Mouse (Mus musculus) liver, embryonic 12.5 days (tissue): ENCODE results near the gene Magi1. TPM values are rescaled to one million over a fixed set of nuclear protein-coding genes. Genes with fewer than 3 reads are reported as not detected.

Experiments
- ATAC-seq: fragments of 200-750 bp; cut with Nextera tagmentation; 2 replicates; pipeline ENCODE4 v1.8.0; 2017; ENCODE audit warnings: moderate number of reproducible peaks, mild to moderate bottlenecking, moderate library complexity
- H3K27ac ChIP-seq: fragments of 300-500 bp; sonication (generic); 2 replicates; pipeline ENCODE4 v1.5.1; 2016; ENCODE audit warnings: mild to moderate bottlenecking
- H3K27me3 ChIP-seq: fragments of 300-500 bp; sonication (generic); replicated peaks from 2 replicates; pipeline ENCODE4 v1.6.1; 2016; ENCODE audit warnings: mild to moderate bottlenecking, moderate library complexity
- H3K36me3 ChIP-seq: fragments of 300-500 bp; sonication (generic); 2 replicates; pipeline ENCODE4 v1.6.1; 2016; ENCODE audit warnings: mild to moderate bottlenecking, moderate library complexity
- H3K4me1 ChIP-seq: fragments of 300-500 bp; sonication (generic); 2 replicates; pipeline ENCODE4 v1.6.1; 2016
- H3K4me2 ChIP-seq: fragments of 300-500 bp; sonication (generic); 2 replicates; pipeline ENCODE4 v1.6.1; 2016; ENCODE audit warnings: mild to moderate bottlenecking, moderate library complexity
- H3K4me3 ChIP-seq: fragments of 300-500 bp; sonication (generic); 2 replicates; pipeline ENCODE4 v1.5.1; 2016; ENCODE audit warnings: mild to moderate bottlenecking, moderate library complexity
- H3K9ac ChIP-seq: fragments of 300-500 bp; sonication (generic); 2 replicates; pipeline ENCODE4 v1.6.1; 2016; ENCODE audit warnings: mild to moderate bottlenecking, moderate library complexity
- H3K9me3 ChIP-seq: fragments of 300-500 bp; sonication (generic); replicated peaks from 2 replicates; pipeline ENCODE4 v1.6.1; 2016; ENCODE audit warnings: mild to moderate bottlenecking, moderate library complexity
- WGBS: fragments of 180-500 bp; shearing (Covaris S2); methylation state at CpG from one replicate; pipeline ENCODE4 v1.1.7; 2016; ENCODE audit not compliant: insufficient replicate concordance; 5-methylcytosine and 5-hydroxymethylcytosine counted together
- polyA plus RNA-seq: library from polyadenylated mRNA; unstranded; fragments of >200 nt; fragmentation: Nextera tagmentation; extraction: Ambion mirVana; gene quantifications from 2 replicates; pipeline ENCODE4 v1.2.1, GENCODE M21; 2016

The Magi1 gene
- polyA plus RNA-seq, 1 experiment from 2014 or later, result 2.5 TPM

DNA sequence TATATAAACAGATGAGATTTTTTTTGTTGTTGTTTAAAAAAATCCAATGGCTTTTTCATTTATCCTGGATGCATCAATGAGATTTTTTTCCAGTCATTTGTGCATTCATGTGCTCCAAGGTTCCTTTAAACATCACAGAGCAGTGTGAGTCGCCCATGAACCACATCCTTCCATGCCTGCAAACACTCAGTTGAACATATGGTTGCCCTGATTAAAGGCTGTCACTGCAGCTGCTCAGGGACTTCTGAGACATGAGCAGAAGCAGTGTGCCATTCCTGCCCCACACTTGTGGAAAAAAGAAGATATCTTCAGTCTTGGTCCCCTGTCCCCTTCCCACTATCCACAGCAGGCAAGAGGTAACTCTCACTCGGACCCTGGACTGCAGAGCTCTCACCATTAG is 133.9 kb downstream of the Magi1 start:
- no peak overlapping the region for H3K4me2 ChIP-seq
- no peaks in the 10 kb centered on the region for H3K27me3 ChIP-seq
- H3K4me1 ChIP-seq, result peaks cover 15% of the 10 kb centered on the region; the same call in 1 of the 2 replicates
- no peak overlapping the region for H3K9ac ChIP-seq
- H3K27ac ChIP-seq, result no peak overlapping the region
- H3K9me3 ChIP-seq, result no peaks in the 10 kb centered on the region
- 32% methylated on average over 2 of the region's 2 CpGs for WGBS
- no peak for ATAC-seq
- H3K4me3 ChIP-seq, result no peak overlapping the region
- no peaks in the 10 kb centered on the region for H3K36me3 ChIP-seq

DNA sequence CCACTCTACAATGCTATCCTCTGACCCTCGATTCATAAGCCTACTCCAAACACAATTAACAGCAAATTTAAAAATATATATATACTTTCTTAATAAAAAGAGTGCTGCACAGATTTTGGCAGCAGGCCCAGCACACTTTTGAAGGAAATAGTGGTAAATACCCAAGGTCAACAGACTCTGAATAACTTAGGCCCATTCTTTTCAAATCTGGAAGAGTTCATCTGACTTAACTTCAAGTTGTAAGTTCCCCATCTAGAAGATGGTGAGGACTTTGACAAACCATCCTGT is 137.6 kb downstream of the Magi1 start:
- Histone ChIP-seq H3K4me2 (no peak overlapping the region), H3K4me1 (peaks cover 14% of the 10 kb centered on the region; the same call in 1 of the 2 replicates), H3K27ac (no peak overlapping the region), H3K36me3 (no peaks in the 10 kb centered on the region), H3K27me3 (no peaks in the 10 kb centered on the region), H3K9me3 (no peaks in the 10 kb centered on the region), H3K4me3 (no peak overlapping the region), H3K9ac (no peak overlapping the region)
- WGBS, result 19% methylated on average over 1 of the region's 1 CpGs
- ATAC-seq, result no peak

DNA sequence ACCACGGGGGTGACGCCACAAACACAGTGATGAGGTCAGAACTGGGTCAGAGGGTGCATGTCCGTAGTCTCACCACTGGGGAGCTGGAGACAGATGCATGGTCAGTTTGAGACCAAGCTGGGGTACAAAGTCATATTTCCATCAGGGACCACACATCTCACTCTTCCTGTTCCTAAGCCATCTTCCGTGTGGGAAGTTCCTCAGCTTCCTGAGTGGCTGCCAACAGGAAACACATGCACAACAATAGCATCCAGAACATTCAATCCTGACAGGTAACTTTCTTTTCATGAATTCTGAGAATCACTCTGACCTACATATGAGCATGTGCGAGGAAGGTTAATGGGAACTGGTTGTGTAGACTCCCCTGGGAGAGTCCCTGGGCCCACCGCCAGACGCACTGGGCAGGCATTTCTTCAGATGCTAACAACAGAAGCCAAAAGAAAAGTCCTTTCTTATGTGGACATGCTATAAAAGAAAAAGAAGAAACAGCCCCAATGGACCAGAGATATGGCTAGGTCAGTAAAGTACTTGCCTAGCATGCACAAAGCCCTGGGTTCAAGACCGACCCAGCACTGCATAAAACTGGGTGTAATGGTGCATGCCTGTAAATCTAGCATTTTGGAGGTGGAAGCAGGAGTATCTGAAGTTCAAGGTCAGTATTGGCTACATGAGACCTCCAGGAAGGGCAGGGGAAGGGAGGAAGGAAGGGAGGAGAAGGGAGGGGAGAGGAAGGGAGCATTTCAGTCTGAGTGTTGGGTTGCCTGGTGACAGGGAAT is 138.1 kb downstream of the Magi1 start:
- H3K9ac ChIP-seq, result no peak overlapping the region
- 0 out of 2 replicates have a peak, but pooled peaks cover 8% of the 10 kb centered on the region for H3K4me1 ChIP-seq
- no peaks in the 10 kb centered on the region for H3K36me3 ChIP-seq
- H3K27ac ChIP-seq, result no peak overlapping the region
- H3K4me2 ChIP-seq, result no peak overlapping the region
- 74% methylated on average over 8 of the region's 8 CpGs for WGBS
- no peaks in the 10 kb centered on the region for H3K9me3 ChIP-seq
- no peaks in the 10 kb centered on the region for H3K27me3 ChIP-seq
- no peak for ATAC-seq
- H3K4me3 ChIP-seq, result no peak overlapping the region

DNA sequence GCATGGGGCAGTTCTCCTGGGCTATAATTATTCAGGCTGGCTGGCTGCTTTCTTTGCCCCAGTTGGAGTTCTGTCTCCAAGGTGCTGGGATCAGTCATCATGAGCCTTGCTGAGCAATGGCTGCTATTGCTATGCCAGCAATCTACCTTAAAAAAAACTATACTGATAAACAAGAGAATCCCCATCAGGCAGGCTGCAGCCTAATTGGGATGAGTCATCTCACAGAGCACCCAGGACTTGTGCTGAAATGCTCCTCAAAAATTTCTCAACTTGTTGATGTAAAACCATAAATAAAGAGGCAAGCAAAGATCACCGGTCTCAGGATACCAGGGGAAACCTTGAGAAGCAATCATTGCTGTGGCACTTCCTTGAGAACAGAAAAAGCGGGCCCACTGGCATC is 141.2 kb downstream of the Magi1 start:
- 69% methylated on average over 2 of the region's 2 CpGs for WGBS
- Histone ChIP-seq H3K36me3 (no peaks in the 10 kb centered on the region), H3K9ac (no peak overlapping the region), H3K9me3 (no peaks in the 10 kb centered on the region), H3K27me3 (no peaks in the 10 kb centered on the region; the same call in 1 of the 2 replicates), H3K27ac (no peak overlapping the region), H3K4me1 (0 out of 2 replicates have a peak, but pooled peaks cover under 1% of the 10 kb centered on the region), H3K4me3 (no peak overlapping the region), H3K4me2 (no peak overlapping the region)
- no peak for ATAC-seq

DNA sequence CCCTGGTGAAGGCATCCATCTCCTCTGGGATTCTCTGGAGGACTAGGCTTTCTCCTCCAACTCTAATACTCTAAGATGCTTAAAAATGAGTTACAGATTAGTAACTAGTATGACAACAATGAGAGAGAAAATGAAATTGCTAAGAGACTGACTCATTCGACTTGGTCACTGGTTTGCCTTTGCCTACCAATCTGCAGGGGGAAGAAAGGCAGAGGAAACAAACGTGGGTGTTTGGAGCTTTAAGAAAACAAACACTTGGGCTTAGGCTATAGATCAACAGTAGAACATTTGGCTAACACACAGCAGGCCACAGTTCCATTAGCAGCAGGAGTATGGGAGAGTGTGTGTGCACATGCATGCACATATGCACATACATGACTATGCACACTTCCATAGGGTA is 142.2 kb downstream of the Magi1 start:
- Histone ChIP-seq H3K9ac (no peak overlapping the region), H3K27ac (no peak overlapping the region), H3K27me3 (peaks cover 3% of the 10 kb centered on the region; the same call in 1 of the 2 replicates), H3K36me3 (no peaks in the 10 kb centered on the region), H3K9me3 (no peaks in the 10 kb centered on the region), H3K4me3 (no peak overlapping the region), H3K4me2 (no peak overlapping the region), H3K4me1 (no peaks in the 10 kb centered on the region)
- no peak for ATAC-seq
- 27% methylated on average over 2 of the region's 2 CpGs for WGBS

DNA sequence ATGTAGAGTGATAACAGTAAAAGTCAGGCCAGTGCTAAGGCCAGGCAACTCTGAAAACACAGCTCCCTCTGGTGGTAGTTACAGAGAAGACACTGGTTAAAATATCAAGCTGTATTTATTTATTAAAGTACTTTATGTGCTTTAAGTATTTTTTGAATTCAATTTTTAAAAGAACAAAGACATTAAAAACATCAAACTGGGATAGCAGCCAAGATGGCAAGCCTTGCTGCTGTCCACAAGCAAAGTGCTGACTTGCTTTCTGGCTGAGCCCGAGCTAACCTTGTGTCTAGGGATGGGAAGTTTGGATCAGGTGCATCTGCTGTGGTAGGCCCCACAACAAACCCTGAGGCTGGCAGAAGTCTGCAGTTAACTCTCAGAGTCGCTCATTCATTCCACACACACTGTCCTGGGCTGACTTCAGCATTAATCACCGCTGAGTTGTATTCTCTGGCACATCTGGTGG is 143.7 kb downstream of the Magi1 start:
- H3K9ac ChIP-seq, result no peak overlapping the region
- peaks cover 10% of the 10 kb centered on the region; the same call in 1 of the 2 replicates for H3K27me3 ChIP-seq
- no peaks in the 10 kb centered on the region for H3K9me3 ChIP-seq
- no peak overlapping the region for H3K4me2 ChIP-seq
- no peak overlapping the region for H3K4me3 ChIP-seq
- no peak for ATAC-seq
- no peaks in the 10 kb centered on the region for H3K36me3 ChIP-seq
- no peaks in the 10 kb centered on the region for H3K4me1 ChIP-seq
- H3K27ac ChIP-seq, result no peak overlapping the region
- 62% methylated on average over 3 of the region's 3 CpGs for WGBS

- Histone ChIP-seq H3K27me3 (peaks cover 10% of the 10 kb centered on the region; the same call in 1 of the 2 replicates), H3K27ac (no peak overlapping the region), H3K9ac (no peak overlapping the region), H3K36me3 (no peaks in the 10 kb centered on the region), H3K9me3 (no peaks in the 10 kb centered on the region), H3K4me3 (no peak overlapping the region), H3K4me2 (no peak overlapping the region), H3K4me1 (peaks cover 7% of the 10 kb centered on the region)
- ATAC-seq, result no peak
- WGBS, result 62% methylated on average over 3 of the region's 3 CpGs
Measured at GRCm38 (mm10) chr6:94136693-94137092, 147.0 kb downstream of the Magi1 start.

DNA sequence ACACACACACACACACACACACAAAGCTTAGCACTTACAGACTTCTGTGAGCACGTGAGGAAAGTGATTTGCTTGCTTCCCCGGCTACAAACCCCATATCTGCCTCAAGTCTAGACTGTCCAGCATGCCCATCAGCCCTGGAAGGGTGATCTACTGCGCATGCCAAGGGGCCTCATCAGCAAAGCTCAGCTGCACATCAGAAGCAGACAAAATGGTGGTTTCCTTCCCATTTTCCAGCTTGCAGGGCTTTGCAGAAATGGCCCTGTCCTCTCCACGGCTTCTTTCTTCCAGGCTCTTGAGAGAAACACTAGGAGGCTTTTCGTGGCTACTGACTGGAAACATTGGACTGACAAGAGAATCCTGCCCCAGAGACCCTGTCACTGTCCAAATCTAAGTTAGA is 149.6 kb downstream of the Magi1 start:
- no peak overlapping the region for H3K27ac ChIP-seq
- H3K9me3 ChIP-seq, result no peaks in the 10 kb centered on the region
- H3K4me1 ChIP-seq, result peaks cover 8% of the 10 kb centered on the region
- no peak overlapping the region for H3K4me3 ChIP-seq
- ATAC-seq, result no peak
- H3K36me3 ChIP-seq, result no peaks in the 10 kb centered on the region
- no peak overlapping the region for H3K4me2 ChIP-seq
- 59% methylated on average over 5 of the region's 5 CpGs for WGBS
- H3K9ac ChIP-seq, result no peak overlapping the region
- H3K27me3 ChIP-seq, result peaks cover 10% of the 10 kb centered on the region; the same call in 1 of the 2 replicates

DNA sequence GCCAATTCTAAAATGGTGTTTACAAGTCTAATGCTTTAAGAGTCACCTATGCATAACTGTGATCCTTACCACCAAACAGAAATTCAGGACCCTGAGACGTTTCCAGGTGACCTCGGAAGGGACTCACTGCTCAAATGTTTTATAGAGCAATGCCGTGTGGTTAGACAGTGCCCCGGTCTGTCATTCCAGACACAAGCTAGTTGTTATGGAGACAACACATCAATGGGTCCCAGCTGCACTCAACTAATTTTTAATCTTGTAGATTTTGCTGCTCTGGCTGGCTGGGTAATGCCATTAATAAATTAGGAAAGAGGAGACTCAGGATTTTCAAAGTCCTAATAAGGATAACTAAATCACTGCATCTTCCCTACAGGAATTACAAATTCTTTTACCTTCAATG is 151.7 kb downstream of the Magi1 start:
- Histone ChIP-seq H3K9me3 (no peaks in the 10 kb centered on the region), H3K27me3 (0 out of 2 replicates have a peak, but pooled peaks cover 10% of the 10 kb centered on the region), H3K9ac (no peak overlapping the region), H3K4me2 (no peak overlapping the region), H3K36me3 (no peaks in the 10 kb centered on the region), H3K27ac (no peak overlapping the region), H3K4me3 (no peak overlapping the region), H3K4me1 (peaks cover 23% of the 10 kb centered on the region)
- 68% methylated on average over 4 of the region's 4 CpGs for WGBS
- no peak for ATAC-seq

DNA sequence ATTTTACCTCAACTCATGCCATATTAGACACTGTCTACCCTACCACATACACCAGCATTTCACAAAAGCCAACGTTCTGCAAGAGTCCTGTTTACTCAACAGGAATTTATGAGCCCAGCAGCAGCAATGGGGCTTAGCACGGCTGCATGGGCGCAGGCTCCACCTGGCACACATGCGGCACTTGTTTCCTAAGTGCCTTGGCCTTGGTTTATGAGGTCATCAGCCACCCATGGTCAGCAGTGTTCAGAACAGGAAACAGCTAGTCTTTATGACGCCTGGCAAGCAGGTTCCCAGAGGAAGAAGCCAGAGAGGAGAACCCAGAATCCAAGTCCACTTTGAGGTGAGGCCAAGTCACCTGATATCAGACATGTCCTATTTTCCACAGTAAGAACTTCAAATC is 153.3 kb downstream of the Magi1 start:
- Histone ChIP-seq H3K27me3 (no peaks in the 10 kb centered on the region), H3K36me3 (no peaks in the 10 kb centered on the region), H3K27ac (no peak overlapping the region), H3K4me1 (peaks cover 32% of the 10 kb centered on the region), H3K9me3 (no peaks in the 10 kb centered on the region), H3K4me2 (no peak overlapping the region), H3K9ac (no peak overlapping the region), H3K4me3 (no peak overlapping the region)
- ATAC-seq, result no peak
- 65% methylated on average over 5 of the region's 5 CpGs for WGBS

DNA sequence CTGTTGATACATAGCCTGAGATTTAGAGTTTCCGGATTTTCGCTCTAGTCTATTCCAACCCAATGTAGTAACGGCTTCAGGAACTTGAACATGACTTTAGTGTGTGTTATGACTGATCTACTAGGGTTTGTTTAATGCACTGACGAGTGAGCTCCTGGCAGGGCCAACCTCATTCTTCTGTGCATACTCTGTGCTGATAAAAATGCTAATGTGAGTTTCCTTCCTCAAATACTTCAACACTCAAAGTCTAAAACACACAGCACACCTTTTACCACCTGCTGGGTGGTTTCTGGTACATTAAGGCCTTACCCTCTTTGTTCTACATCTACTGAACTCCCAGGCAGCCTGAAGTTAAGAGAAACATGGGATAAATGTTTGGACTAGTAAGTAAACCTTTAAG is 157.0 kb downstream of the Magi1 start:
- H3K36me3 ChIP-seq, result no peaks in the 10 kb centered on the region
- 74% methylated on average over 4 of the region's 4 CpGs for WGBS
- no peak for ATAC-seq

GRCm38 (mm10) chr6:94125144-94125543 is 158.6 kb downstream of the Magi1 start:
- Histone ChIP-seq H3K27me3 (no peaks in the 10 kb centered on the region), H3K4me2 (peak overlapping the region; percentile 41), H3K9ac (no peak overlapping the region), H3K36me3 (no peaks in the 10 kb centered on the region), H3K9me3 (no peaks in the 10 kb centered on the region), H3K4me3 (no peak overlapping the region), H3K4me1 (peaks cover 48% of the 10 kb centered on the region), H3K27ac (no peak overlapping the region)
- ATAC-seq, result peak; percentile 81
- WGBS, result 26% methylated on average over 6 of the region's 6 CpGs

More for the DNA sequence above, 157.0 kb downstream of the Magi1 start:
- no peaks in the 10 kb centered on the region for H3K27me3 ChIP-seq
- peaks cover 48% of the 10 kb centered on the region for H3K4me1 ChIP-seq
- no peak overlapping the region for H3K4me3 ChIP-seq
- no peak overlapping the region for H3K4me2 ChIP-seq
- no peak overlapping the region for H3K27ac ChIP-seq
- no peak overlapping the region for H3K9ac ChIP-seq
- no peaks in the 10 kb centered on the region for H3K9me3 ChIP-seq

DNA sequence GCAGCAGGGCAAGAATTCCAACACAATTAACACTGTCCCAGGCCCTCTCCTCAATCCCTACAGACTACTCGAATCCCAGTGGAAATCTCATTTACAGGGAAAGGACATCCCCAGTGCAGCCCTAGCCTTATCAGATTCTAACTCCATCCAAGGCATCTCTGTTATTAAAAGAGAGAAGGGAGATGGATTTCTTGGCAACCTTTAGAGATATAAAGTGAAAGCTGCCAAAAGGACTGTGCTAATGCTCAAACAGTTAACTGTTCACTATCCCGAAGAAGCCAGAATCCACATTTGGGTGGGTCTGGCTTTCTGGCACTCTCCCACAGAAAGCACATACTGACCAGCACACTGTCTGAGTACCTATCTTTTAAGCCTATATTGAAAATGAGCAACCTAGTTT is 159.4 kb downstream of the Magi1 start:
- Histone ChIP-seq H3K27ac (no peak overlapping the region), H3K9ac (no peak overlapping the region), H3K4me3 (no peak overlapping the region), H3K27me3 (no peaks in the 10 kb centered on the region), H3K9me3 (no peaks in the 10 kb centered on the region), H3K4me1 (peaks cover 48% of the 10 kb centered on the region), H3K4me2 (no peak overlapping the region), H3K36me3 (no peaks in the 10 kb centered on the region)
- no peak for ATAC-seq
- 63% methylated on average over 2 of the region's 2 CpGs for WGBS
